Mouse (Mus musculus) mature B cell (primary cell): Measurements from ENCODE around the gene Wdr19.
"Not testable (repeated sequence)": the region's sequence is repeated elsewhere in the genome, so short reads cannot be mapped to it uniquely, and the experiment has no call there.

Experiments used
- in situ Hi-C: fragments of 300-500 bp; cut with MboI; formaldehyde crosslinking; loops from 2 replicates; pipeline ENCODE4 v1.14.3; 2019

Gene Wdr19

GRCm38 (mm10) chr5:65194441-65194840 lies 5.1 kb upstream of the Wdr19 start:
- in situ Hi-C loops, result no loop called here

DNA sequence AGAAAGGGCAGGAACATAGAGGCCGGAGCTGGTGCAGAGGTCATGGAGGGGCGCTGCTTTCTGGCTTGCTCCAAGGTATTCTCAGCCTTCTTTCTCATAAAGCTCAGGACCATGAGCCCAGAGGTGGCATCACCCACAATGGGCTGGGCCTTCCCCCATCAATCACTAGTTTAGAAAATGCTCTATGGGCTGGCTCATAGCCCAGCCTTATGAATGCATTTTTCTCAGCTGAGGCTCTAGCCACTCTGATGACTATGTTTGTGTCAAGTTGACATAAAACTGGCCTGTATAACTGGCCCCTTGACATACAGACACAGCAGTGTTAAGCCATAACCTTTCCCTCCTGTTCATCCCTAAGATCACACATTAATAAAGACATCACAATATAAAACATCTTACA lies 5.2 kb downstream of the Wdr19 start:
- in situ Hi-C loops, result no loop called here

DNA sequence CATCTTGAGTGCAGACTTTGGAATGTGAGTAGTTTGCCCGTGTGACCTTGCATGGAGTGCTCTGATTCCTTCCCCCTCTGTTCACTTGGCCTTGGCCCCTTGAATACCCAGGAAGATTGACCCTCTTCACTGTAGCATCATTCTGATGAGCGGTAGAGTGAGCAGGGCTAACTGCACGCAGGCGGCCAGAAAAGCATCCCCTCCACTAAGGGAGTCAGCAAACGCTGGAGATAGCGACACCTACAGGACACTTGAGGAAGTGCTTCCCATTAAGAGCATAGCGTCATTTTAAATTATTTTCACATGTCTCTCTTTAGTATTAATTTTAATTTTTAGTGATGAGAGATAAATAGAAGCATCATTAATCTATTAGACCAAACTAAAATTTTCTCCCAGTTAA lies 13.8 kb downstream of the Wdr19 start:
- in situ Hi-C loops, result no loop called here

DNA sequence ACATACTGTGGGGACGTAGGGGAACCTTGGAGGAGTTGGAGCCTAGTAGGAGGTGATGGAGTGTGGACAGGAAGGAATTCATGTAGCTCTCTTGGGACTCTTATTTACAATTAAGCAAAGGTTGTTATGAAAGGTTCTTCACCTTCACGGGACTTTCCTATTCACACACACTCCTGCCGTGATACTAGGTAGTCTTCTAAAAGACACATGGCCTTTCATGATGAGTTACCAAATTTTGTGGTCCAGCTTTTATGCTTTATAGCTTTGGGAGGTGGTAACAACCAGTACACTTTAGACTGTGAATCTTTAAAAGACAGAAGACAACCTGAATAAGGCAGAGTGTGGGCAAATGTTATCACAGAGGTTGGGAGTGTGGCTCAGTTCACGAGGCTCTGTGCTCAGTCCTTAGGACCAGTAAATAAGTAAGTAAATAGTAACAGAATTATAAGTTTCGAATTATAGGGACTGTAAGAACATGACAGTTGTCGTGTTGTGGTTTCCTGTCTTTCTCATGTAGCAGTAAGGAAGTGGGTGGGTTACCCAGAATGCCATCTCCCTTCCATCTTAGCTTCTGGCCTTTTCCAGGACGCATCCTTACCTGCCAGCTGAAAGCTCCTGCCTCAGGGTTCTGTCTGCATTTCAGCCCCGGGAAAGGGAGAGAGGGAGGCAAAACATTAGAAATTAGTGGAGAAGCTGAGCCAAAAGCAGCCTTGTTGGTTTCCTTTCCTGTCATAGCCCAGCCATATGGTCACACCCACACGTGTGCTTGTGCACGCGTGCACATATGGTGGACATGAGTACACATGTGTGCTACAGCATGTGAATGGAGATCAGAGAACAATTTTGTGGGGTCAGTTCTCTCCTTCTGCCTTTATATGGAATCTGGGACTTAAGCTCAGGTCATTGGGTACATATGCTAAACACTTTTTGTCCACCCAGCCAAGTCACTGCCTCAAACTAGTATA lies 18.1 kb downstream of the Wdr19 start:
- in situ Hi-C loops, result no loop called here

DNA sequence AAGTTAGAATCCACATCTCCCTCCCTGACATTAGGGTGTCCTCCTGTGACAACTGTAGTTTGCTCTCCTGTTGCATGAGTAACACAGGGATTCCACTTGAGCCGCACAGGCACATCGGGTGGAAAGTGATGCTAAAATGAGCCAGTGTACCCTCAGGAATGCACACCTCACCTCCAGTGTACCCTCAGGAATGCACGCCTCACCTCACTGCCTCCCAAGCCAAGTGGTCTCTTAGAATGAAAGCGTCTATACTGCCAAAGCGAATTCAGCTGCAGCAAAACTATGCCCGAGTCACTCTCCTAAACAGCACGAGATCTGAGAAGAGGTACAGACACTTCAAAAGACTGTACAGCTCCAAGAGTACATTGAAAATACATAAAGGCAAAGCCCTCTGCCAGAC lies 21.5 kb downstream of the Wdr19 start:
- in situ Hi-C loops, result no loop called here

DNA sequence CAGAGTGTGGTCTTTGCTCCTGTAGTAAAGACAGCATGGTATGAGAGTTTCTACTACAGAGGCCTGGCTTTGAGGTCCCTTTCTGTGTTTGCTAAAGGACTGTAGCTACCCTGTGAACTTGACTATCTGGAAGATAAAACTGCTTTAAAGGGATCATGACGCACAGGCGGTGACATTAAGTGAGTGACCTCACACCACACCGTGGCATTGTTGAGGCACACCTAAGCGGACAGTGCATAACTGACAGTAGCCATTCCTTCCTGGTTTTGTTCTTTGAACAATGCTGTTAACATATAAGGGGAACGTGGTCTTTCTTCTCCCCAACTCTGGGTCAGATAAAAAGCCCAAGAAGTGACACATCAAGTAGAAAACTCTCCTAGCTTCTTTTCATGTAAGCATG lies 24.6 kb downstream of the Wdr19 start:
- in situ Hi-C loops, result no loop called here

DNA sequence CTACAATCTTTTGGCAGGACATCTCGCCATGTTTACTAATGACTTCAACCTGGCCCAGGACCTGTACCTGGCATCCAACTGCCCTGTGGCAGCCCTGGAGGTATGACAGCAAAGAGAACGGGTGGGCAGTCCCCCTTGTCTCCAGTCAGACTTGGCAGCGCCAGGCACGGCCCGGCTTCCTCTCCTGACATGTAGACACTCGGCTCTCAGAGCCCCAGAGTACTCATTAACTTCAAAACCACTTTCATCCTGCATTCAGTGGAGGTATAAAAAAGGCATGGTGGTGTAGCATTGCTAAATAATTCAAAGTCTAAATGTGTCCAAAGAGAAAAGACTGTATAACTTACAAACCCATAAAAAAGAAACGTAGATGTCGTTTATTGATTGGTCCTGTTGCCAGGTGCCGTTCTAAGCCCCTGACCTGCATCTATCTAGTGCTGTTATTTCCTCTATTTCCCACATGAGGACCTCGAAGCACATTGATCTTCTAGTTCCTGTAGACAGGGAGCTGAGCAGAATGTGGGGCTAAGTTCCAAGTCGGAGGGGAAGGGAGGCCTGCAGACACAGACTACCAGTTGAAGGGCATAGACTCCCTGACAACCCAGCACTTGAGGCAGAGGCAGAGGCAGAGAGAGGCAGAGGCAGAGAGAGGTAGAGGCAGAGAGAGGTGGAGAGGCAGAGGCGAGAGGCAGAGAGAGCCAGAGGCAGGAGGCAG lies 31.9 kb downstream of the Wdr19 start:
- in situ Hi-C loops, result no loop called here

DNA sequence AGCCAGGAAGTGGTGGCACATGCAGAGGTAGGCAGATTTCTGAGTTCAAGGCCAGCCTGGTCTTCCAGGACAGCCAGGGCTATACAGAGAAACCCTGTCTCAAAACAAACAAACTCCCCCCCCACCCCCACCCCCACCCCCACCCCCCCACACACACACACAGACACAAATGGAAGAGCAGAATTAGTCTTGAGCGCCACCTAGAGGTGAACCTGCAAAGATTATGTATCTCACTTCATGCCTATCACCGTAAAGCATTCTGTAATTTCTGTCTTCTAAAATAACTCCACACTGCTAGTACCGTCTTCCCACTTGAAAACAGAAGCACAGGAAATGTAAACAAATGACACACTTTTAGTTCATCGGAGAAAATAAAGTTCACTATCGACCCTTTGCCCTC lies 43.2 kb downstream of the Wdr19 start:
- in situ Hi-C loops, result no loop called here

DNA sequence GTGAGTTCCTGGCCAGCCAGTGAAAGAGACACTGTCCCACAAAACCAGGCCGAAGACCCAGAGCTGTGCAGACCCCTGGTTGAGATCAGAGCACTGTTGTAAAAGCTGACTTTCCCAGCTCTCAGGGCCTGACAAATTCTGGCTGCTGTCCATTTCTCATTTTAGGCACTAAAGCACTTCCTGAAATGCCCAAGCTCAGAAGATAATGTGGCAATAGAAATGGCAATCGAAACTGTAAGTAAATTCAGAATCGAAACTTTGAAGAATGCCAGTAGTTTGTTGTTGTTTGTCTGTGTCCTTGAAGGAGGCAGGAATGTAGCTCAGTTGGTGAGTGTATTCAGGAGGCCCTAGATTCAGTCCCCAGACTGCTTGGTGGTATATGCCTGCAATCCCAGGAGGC lies 47.8 kb downstream of the Wdr19 start:
- in situ Hi-C loops, result no loop called here

DNA sequence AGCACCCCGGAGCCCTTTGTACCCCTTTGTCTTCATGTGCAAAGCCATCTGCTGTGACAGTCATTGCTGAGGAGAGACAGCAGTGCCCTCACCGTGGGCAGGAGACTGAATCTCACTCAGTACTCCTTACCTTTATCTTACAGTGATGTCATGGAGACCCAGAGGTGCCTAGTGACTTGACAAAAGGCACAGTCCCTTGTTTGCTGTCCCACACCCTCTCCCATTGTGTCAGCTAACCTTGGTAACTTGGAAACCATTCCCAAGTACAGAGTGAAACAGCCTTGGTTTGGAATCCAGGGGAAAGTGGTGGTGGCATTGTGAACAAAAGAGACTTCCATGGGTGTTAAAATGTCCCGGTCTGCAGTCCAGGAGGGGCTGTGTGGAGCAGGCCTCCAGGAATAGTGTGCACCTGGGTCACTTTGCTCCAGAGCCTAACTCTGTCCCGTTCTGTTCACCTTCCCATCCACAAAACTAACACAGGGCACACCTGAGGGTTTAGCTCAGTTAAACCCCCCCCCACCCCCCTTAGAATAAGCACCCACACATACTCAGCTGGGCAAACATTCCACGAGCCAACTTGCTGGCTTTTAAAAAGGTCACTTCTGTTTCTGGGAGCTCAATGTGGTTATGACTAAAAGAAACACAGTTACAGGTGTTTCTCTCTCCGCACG lies 50.8 kb downstream of the Wdr19 start:
- in situ Hi-C loops, result no loop called here

- in situ Hi-C loops, result no loop called here
Measured at GRCm38 (mm10) chr5:65257910-65258505, 58.5 kb downstream of the Wdr19 start.

- in situ Hi-C loops, result no loop called here
Measured at GRCm38 (mm10) chr5:65273966-65274365, 74.5 kb downstream of the Wdr19 start.

DNA sequence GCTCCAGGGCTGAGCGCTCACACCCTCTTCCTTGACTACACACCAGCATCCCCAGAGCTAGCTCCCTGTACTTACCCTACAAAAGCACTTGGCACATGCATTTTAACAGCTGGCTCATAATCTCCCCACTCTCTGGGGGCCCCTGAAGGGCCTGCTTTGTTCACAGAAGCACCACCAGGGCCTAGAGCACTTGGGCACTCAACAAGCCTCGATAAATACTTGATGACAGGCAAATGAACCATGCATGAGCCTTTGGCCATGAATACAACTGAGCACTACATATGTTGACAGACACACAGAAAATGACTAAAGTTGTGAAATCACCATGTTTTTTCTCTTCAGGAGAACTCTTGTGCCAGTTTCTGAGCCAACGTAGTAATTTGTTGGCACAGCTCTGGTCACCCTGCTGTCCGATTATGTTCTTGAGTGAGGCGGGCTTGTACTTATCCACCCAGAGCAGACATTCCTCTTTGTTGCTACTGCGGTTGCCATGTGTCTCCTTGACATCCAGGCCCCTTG lies 79.7 kb downstream of the Wdr19 start:
- in situ Hi-C loops, result no loop called here

DNA sequence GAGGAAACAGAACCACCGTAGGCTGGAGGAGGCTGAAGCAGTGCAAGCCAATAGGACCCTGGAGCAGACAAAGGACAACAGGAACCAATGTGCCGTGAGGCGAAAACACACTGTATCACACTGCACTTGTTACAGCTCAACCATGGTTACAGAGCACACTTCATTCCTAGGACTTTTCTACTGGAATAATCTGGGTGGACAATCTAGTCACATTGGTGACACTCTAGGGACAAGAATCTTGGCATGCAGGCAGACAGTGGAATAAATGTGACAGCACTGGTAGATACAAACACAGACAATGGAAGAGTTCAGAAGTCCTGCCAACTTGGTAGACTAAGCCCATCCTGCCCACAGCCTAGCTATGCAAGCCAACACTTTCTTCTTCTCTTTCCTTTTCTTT lies 81.7 kb downstream of the Wdr19 start:
- in situ Hi-C loops, result no loop called here

DNA sequence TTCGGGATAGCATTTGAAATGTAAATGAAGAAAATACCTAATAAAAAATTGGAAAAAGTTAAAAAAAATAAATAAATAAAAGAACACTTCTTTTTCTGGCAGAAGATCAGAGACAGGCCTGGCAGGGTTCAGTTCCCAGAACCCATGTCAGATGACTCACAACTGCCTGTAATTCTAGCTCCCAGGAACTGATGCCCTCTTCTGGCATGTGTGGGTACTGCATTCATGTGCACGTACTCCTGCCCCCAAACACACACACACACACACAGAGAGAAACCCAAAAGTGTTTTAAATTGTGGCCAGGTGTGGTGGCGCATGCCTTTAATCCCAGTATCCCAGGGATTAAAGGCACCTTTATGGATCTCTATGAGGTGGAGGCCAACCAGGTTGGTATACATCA lies 84.7 kb downstream of the Wdr19 start:
- in situ Hi-C loops, result no loop called here

- in situ Hi-C loops, result no loop called here
Measured at GRCm38 (mm10) chr5:65287751-65288701, 88.5 kb downstream of the Wdr19 start.

GRCm38 (mm10) chr5:65289009-65289408 lies 89.5 kb downstream of the Wdr19 start:
- in situ Hi-C loops, result not testable (repeated sequence)

DNA sequence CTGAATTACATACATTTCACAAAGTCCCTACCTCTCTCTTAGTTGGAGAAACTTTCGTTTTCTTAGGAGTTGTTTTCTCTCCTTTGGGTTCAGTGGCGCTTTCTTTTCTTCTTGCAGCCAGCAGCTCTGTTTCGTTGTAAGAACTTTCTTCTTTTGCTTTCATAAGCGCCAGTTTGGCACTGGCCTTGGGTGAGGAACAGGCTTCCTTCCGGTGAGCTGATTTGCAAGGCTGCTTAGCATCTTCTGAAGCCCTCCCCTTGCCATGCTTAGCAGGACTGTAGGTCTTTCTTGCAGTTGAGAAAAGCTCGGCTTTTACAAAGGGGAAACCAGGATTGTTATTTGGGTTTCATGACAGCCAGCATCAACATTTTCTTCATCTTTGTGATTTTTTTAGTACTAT lies 94.1 kb downstream of the Wdr19 start:
- in situ Hi-C loops, result no loop called here

DNA sequence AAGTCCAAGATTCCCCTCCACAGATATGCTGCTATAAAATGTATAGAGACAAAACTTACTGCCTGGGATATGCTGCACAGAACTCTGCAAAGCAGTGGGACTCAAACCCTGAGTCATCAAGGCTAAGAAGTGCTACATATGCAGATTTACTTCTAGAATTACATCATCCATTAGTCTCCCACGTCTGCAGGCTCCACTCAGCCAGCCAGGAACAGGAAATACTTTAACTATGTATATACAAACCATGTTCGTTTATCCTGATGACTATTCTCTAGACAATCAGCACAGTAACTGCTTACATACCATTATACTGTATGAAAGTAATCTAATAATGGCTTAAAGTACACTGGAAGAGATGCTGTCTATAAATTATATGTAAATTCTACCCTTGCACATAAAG lies 94.8 kb downstream of the Wdr19 start:
- in situ Hi-C loops, result no loop called here

DNA sequence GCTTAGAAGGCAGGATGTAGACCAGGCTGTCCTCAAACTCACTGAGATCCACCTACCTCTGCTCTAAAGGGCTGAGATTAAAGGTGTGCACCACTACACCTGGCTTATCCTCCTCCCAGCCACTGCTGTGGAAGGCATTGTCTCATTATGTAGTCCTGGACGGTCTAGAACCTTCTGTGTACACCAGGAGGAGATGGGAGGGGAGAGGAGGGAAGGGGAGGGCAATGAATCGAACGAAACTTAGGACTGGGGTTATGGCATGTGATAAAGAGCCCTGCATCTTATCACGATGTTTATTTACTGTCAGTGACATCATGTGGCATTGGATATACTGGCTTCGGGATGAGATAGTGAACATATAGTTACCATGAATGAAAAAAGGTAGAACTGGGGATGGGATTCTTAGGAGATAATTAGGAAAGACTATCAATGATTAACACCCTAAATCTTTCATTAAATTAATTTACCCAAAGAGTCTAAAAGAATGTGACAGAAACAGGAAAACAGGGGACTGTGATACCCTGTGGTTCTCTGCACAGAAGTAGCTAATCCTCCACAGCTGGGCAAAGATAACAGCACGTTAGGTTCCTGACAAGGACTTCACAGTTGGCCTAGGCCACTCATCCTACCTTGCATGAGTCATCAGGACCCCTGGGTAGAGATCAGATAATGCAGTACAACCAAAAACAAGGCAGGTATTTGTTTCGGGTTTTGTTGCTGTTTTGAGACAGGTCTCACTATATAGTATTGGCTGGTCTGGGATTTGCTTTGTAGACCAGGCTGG lies 98.9 kb downstream of the Wdr19 start:
- in situ Hi-C loops, result no loop called here
